Comparison of ENCODE assay signal across 8 mouse cellular contexts in genomic region chr17:24141425-24141920, GRCm38 (mm10). TPM values are rescaled to one million over a fixed set of nuclear protein-coding genes. Genes with fewer than 3 reads are reported as not detected.
DNase-seq lines count a peak whose midpoint lies in the region; ATAC-seq and TF ChIP-seq lines count a peak whose summit lies in the region.

No protein-coding gene starts in this region.

- H3K9me3 ChIP-seq in hindbrain, embryonic 14.5 days (ENCODE audit: control insufficient read depth, low read length), result no peaks in the 10 kb centered on the region

- H3K27me3 ChIP-seq in Patski, result no peaks in the 10 kb centered on the region
- H3K27me3 ChIP-seq in hindbrain, embryonic 14.5 days (ENCODE audit: control insufficient read depth, insufficient read depth, low read length), result no peaks in the 10 kb centered on the region

- H3K4me3 ChIP-seq in hindbrain, embryonic 14.5 days (replicated peaks; ENCODE audit: low read length), result peak overlapping the region; percentile 91

- peak overlapping the region; percentile 82 for H3K27ac ChIP-seq in hindbrain, embryonic 14.5 days

- in situ Hi-C loops in Patski (cut with MboI; ENCODE audit: low pct_unique_long_range_greater_than_20kb), result no loop called here

- peaks cover 25% of the 10 kb centered on the region for H3K4me1 ChIP-seq in hindbrain, embryonic 14.5 days (replicated peaks; ENCODE audit: control insufficient read depth, insufficient read depth, low read length)

- WGBS in hindbrain, embryonic 14.5 days, result under 1% methylated on average over 52 of the region's 57 CpGs

- no peaks in the 10 kb centered on the region for H3K36me3 ChIP-seq in hindbrain, embryonic 14.5 days (replicated peaks; ENCODE audit: control insufficient read depth, insufficient read depth)

- TF ChIP-seq CTCF in Patski (IDR thresholded peaks at IDR 0.05), result no peak

- CTCF ChIA-PET in Patski (lab: Charles Lee), result no interaction called here

- DNase-seq in Patski (ENCODE audit: low read depth, low spot score), result peak; percentile 71
- DNase-seq in cerebellum, postnatal 14 days, result peak; percentile 98
- DNase-seq in frontal cortex, postnatal 14 days (ENCODE audit: low spot score in 2 of 2), result peak; percentile 94 to 95
- peak; percentile 98 for DNase-seq in hindbrain, embryonic 14.5 days (ENCODE audit: low spot score)
- DNase-seq in layer of hippocampus, postnatal 36 days, result peak; percentile 97
- DNase-seq in lung, postnatal 36 days, result peak; percentile 98
- DNase-seq in retina, postnatal 1 day, result peak; percentile 99
- peak; percentile 90 to 96 for DNase-seq in urinary bladder, adult 18-20 months (ENCODE audit: low spot score in 2 of 2)

- ATAC-seq in Patski, result peak; percentile 96
- peak; percentile 97 for ATAC-seq in hindbrain, embryonic 14.5 days (ENCODE audit: low FRiP score)

- peak overlapping the region; percentile 89 for H3K9ac ChIP-seq in hindbrain, embryonic 14.5 days

- H3K4me2 ChIP-seq in hindbrain, embryonic 14.5 days (replicated peaks), result peak overlapping the region; percentile 84

- POLR2A ChIA-PET in Patski (lab: Charles Lee), result interaction anchor here (1.3 to 1.4 kb wide), 2 partner anchors 10 to 13 kb away, joined by 4 read pairs; partner anchors contain the start of gene Pdpk1

RNA-seq across cellular contexts. Expression of gene Pdpk1, which starts 9.3 kb away (rescaled TPM):
- polyA plus RNA-seq in Patski (2021), result 31.3 TPM
- 71.3 and 75.1 TPM in 2 replicates for polyA plus RNA-seq in hindbrain, embryonic 14.5 days (2014; fragmentation: Nextera tagmentation; extraction: Ambion mirVana)
- total RNA-seq in layer of hippocampus, postnatal 36 days (2021), result 100 to 1,000 TPM; 104 to 105 TPM

RNA-seq across cellular contexts. Expression of gene Amdhd2, which starts 22.1 kb away (rescaled TPM):
- polyA plus RNA-seq in Patski (2021), result 69.3 TPM
- polyA plus RNA-seq in hindbrain, embryonic 14.5 days (2014; fragmentation: Nextera tagmentation; extraction: Ambion mirVana), result 29.1 and 30.6 TPM in 2 replicates
- 10 to 100 TPM; 36.1 to 39.4 TPM for total RNA-seq in layer of hippocampus, postnatal 36 days (2021)

RNA-seq across cellular contexts. Expression of gene Atp6v0c, which starts 28.0 kb away (rescaled TPM):
- polyA plus RNA-seq in Patski (2021), result 426 TPM
- polyA plus RNA-seq in hindbrain, embryonic 14.5 days (2014; fragmentation: Nextera tagmentation; extraction: Ambion mirVana), result 1,495 and 1,569 TPM in 2 replicates
- total RNA-seq in layer of hippocampus, postnatal 36 days (2021), result 1,000 to 10,000 TPM; 1,151 to 1,277 TPM

Comparison
In these comparisons a context has a peak if more than half of its experiments do, and no peak if none do; other contexts are left out.
1. Peak in every context shown above with its lines: DNase-seq, ATAC-seq, H3K4me3 ChIP-seq and H3K27ac ChIP-seq.